Mouse (Mus musculus): ENCODE measurements around the gene Taf15. TPM values are rescaled to one million over a fixed set of nuclear protein-coding genes. Genes with fewer than 3 reads are reported as not detected.

Taf15 gene
- total and polyA plus RNA-seq, 2 experiments from 2014 or later = 9.6 to 18.2 TPM

DNA sequence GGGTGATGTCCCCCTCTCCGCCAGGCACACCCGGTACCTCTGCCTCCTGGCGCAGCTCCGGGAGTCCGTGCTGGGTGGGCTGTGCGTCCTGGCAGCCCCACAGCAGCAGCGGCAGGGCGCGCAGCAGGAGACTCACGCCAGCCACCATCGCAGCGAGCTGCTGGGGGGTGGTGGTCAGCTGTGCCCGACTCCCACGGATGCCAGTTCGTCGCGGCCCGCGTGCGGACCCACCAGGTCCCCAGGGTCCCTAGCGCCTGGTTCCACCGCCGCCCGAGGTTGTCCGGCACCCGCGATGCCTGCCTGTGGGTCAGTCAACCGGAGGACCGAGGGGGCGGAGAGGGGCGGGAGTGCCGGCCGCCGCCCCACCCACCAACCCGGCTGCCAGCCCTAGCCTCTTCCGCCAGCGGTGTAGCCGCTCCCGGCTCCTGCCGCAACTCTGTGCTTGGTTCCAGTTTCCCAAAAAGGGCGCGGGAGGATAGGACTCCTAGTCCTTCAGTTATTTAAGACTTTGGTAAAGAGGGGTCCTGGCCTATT, 10.1 kb upstream of the Taf15 start, which contains the start of gene Mmp28:
Gene Mmp28, minus strand, starts transcription at position 361 of the 534 bp plus-strand sequence.
- H3K27ac ChIP-seq (ENCODE audit: low read depth, low read length) = no peak within 1 kb of the TSS
- peak within 1 kb of the TSS; percentile 63 for H3K4me3 ChIP-seq (ENCODE audit: low read depth, low read length)
- H3K9me3 ChIP-seq (ENCODE audit: low read length) = no peaks in the 10 kb centered on the region
- peak within 1 kb of the TSS; percentile 91 for H3K4me2 ChIP-seq (ENCODE audit: low read depth, low read length, poor library complexity, severe bottlenecking)
- no peaks in the 10 kb centered on the region; the same call in 1 of the 2 replicates for H3K4me1 ChIP-seq (ENCODE audit: insufficient read depth, low read length)
- H3K27me3 ChIP-seq (ENCODE audit: insufficient read depth, low read length) = peaks cover 15% of the 10 kb centered on the region
- ATAC-seq (ENCODE audit: low FRiP score) (no peak), DNase-seq (ENCODE audit: low spot score) (peak; percentile 33)
- under 1% methylated on average over 16 of the region's 42 CpGs for WGBS
- H3K36me3 ChIP-seq (ENCODE audit: insufficient read depth, low read length) = no peaks in the 10 kb centered on the region
- no peak for TF ChIP-seq CTCF (IDR thresholded peaks at IDR 0.05)
- peak within 1 kb of the TSS; percentile 44 for H3K9ac ChIP-seq (replicated peaks; ENCODE audit: low read length, poor library complexity, severe bottlenecking)

DNA sequence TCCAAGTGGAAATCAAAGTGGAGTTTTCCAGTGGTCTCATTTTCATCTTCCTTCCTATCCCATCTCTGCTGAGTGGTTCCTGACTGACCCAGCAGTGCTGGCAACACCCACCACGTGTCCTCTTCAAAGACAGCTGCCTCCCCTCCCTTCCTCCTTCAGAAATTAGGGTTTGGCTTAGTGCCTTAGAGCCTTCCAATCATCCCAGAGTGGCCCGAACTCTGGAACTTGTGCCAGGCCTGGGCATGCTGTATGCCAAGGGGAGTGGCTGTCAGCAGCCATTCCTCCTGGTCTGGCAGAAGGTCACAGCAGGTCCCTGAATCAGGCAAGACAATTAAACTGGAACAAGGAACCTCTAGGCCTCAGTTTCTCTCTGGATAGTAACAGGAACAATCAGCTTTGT, 6.9 kb upstream of the Taf15 start:
- H3K4me3 ChIP-seq (ENCODE audit: low read depth, low read length) = no peak overlapping the region
- H3K36me3 ChIP-seq (ENCODE audit: insufficient read depth, low read length) = no peaks in the 10 kb centered on the region
- no peaks in the 10 kb centered on the region; the same call in 1 of the 2 replicates for H3K4me1 ChIP-seq (ENCODE audit: insufficient read depth, low read length)
- DNase-seq (ENCODE audit: low spot score) (peak; percentile 86), ATAC-seq (ENCODE audit: low FRiP score) (no peak; the same call in 1 of the 2 replicates)
- WGBS = 29% methylated on average over 2 of the region's 2 CpGs
- H3K27ac ChIP-seq (ENCODE audit: low read depth, low read length) = no peak overlapping the region
- H3K9ac ChIP-seq (replicated peaks; ENCODE audit: low read length, poor library complexity, severe bottlenecking) = no peak overlapping the region
- no peaks in the 10 kb centered on the region for H3K9me3 ChIP-seq (ENCODE audit: low read length)
- no peak overlapping the region for H3K4me2 ChIP-seq (ENCODE audit: low read depth, low read length, poor library complexity, severe bottlenecking)
- no peak for TF ChIP-seq CTCF (IDR thresholded peaks at IDR 0.05)
- peaks cover 15% of the 10 kb centered on the region for H3K27me3 ChIP-seq (ENCODE audit: insufficient read depth, low read length)

DNA sequence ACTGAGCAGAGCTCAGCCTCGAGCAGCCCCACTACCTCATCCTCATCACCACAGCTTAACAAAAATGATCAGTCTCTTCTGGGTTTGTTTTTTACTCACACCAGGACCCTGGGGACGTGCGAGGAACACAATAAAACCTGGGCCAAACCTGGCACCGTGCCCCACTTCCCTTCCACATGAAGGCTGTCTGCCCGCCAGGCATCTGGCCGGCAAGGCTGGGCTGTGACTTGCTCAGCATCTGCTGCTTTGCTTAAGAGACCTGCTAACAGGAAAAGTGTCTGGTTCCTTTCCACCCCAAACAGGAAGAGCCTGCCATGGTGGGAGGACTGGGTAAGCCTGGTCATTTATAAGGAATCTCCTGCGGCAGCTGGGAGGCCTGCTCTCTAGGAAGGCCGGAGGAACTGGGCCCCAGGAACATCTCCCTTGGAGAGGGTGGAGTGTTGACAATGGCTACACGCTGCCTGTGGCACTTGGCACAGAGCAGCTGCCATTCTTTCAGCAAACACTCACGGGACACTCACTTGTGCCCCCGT, 5.7 kb upstream of the Taf15 start:
- WGBS = 56% methylated on average over 11 of the region's 11 CpGs
- H3K27me3 ChIP-seq (ENCODE audit: insufficient read depth, low read length) = peaks cover 13% of the 10 kb centered on the region
- H3K36me3 ChIP-seq (ENCODE audit: insufficient read depth, low read length) = no peaks in the 10 kb centered on the region
- H3K4me3 ChIP-seq (ENCODE audit: low read depth, low read length) = no peak overlapping the region
- H3K27ac ChIP-seq (ENCODE audit: low read depth, low read length) = no peak overlapping the region
- H3K9ac ChIP-seq (replicated peaks; ENCODE audit: low read length, poor library complexity, severe bottlenecking) = no peak overlapping the region
- ATAC-seq (ENCODE audit: low FRiP score) = no peak
- peak; percentile 80 for DNase-seq (ENCODE audit: low spot score)
- H3K4me2 ChIP-seq (ENCODE audit: low read depth, low read length, poor library complexity, severe bottlenecking) = no peak overlapping the region
- H3K4me1 ChIP-seq (ENCODE audit: insufficient read depth, low read length) = no peaks in the 10 kb centered on the region; the same call in 1 of the 2 replicates
- TF ChIP-seq CTCF (IDR thresholded peaks at IDR 0.05) = no peak
- H3K9me3 ChIP-seq (ENCODE audit: low read length) = no peaks in the 10 kb centered on the region

DNA sequence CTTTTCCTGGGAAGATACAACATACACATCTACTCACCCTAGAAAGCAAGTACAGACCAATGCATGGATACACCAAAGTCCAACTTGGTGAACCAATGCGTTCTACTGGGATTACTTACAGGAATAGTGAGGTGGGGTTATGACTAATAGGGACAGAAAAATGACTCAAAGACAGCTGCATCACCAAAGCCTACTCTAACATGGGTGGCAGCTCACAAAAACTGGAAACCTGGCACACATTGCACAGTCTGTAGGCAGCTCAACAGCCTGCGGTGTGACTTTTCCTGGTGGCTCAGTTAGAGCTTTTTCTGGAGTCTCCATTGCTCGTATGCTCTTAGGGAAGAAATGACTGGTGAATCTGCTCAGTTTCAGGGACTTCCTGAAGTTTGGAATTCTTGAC, 4.1 kb upstream of the Taf15 start:
- H3K27me3 ChIP-seq (ENCODE audit: insufficient read depth, low read length) = peaks cover 10% of the 10 kb centered on the region
- DNase-seq (ENCODE audit: low spot score) = no peak
- WGBS = 96% methylated on average over 3 of the region's 3 CpGs
- ATAC-seq (ENCODE audit: low FRiP score) = no peak
- H3K36me3 ChIP-seq (ENCODE audit: insufficient read depth, low read length) = no peaks in the 10 kb centered on the region
- H3K4me1 ChIP-seq (ENCODE audit: insufficient read depth, low read length) = no peaks in the 10 kb centered on the region; the same call in 1 of the 2 replicates
- H3K4me3 ChIP-seq (ENCODE audit: low read depth, low read length) = no peak overlapping the region
- no peak overlapping the region for H3K9ac ChIP-seq (replicated peaks; ENCODE audit: low read length, poor library complexity, severe bottlenecking)
- no peak overlapping the region for H3K4me2 ChIP-seq (ENCODE audit: low read depth, low read length, poor library complexity, severe bottlenecking)
- H3K27ac ChIP-seq (ENCODE audit: low read depth, low read length) = no peak overlapping the region
- TF ChIP-seq CTCF (IDR thresholded peaks at IDR 0.05) = no peak
- no peaks in the 10 kb centered on the region for H3K9me3 ChIP-seq (ENCODE audit: low read length)

DNA sequence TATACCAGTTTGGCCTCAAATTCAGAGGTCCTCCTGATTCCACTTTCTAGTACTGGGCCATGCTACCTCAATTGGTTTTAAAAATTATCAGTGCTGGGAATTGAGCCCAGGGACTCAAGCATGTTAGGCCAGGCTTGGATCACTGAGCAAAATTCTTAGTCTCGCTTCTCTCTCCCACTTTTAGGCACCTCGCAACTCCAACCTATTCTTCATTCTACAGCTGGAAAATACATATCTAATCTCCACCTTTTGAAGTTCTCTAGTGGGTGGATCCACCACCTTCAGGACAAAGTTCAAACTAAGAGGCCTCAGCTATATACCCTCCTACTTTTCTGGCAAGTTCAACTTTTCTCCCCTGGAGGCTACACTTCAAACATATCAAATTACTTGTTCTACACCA, 1.1 kb upstream of the Taf15 start:
- H3K27me3 ChIP-seq (ENCODE audit: insufficient read depth, low read length) = no peaks in the 10 kb centered on the region
- ATAC-seq (ENCODE audit: low FRiP score) (no peak), DNase-seq (ENCODE audit: low spot score) (no peak)
- no peak overlapping the region for H3K27ac ChIP-seq (ENCODE audit: low read depth, low read length)
- H3K4me2 ChIP-seq (ENCODE audit: low read depth, low read length, poor library complexity, severe bottlenecking) = peak overlapping the region; percentile 85
- no peaks in the 10 kb centered on the region for H3K36me3 ChIP-seq (ENCODE audit: insufficient read depth, low read length)
- H3K9me3 ChIP-seq (ENCODE audit: low read length) = no peaks in the 10 kb centered on the region
- peaks cover 10% of the 10 kb centered on the region for H3K4me1 ChIP-seq (ENCODE audit: insufficient read depth, low read length)
- no peak overlapping the region for H3K9ac ChIP-seq (replicated peaks; ENCODE audit: low read length, poor library complexity, severe bottlenecking)
- peak overlapping the region; percentile 93; the same call in 1 of the 2 replicates for H3K4me3 ChIP-seq (ENCODE audit: low read depth, low read length)
- TF ChIP-seq CTCF (IDR thresholded peaks at IDR 0.05) = no peak
- WGBS = 81% methylated on average over 2 of the region's 2 CpGs

DNA sequence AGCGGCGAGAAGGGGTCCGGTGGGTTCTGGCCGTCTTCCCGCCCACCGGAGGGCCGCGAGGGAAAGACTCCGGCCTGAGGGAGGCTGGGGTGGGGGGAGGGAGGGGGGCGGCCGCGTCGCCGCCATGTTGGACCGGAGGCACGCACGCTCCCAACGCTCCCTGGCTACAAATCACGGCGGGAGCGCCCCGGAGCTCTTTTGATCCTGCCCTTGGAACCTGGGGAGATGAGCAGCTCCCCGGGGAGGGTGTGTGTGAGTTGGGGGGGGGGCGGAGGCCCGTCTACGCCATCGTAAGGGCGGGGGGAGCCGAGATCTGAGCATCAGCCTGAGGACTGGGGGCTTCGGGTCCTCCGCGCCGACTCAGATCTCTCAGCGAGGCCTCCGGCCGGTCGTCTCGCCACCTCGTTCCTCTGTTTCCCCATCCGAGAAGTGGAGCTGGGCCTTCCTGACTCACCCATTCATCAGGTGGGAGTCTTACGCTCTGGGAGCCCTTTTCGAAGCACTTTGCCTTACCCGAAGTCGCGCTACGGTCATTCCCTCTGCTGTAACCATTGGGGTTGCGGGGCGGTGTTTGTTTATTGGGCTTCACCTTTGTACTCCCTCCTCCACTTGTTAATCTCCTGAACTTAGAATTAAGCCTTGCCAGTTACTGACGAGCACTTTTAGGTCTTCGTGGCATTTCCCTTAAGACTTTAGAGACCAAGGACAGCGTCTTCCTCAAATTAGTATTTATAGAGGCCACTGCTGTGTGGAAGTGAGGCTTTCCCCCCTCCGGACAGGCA, 540 bp downstream of the Taf15 start:
- Histone ChIP-seq H3K27ac (ENCODE audit: low read depth, low read length) (peak overlapping the region; percentile 98), H3K9me3 (ENCODE audit: low read length) (no peaks in the 10 kb centered on the region), H3K36me3 (ENCODE audit: insufficient read depth, low read length) (no peaks in the 10 kb centered on the region), H3K4me1 (ENCODE audit: insufficient read depth, low read length) (peaks cover 10% of the 10 kb centered on the region), H3K4me3 (ENCODE audit: low read depth, low read length) (peak overlapping the region; percentile 93), H3K27me3 (ENCODE audit: insufficient read depth, low read length) (no peaks in the 10 kb centered on the region), H3K9ac (replicated peaks; ENCODE audit: low read length, poor library complexity, severe bottlenecking) (peak overlapping the region; percentile 83), H3K4me2 (ENCODE audit: low read depth, low read length, poor library complexity, severe bottlenecking) (peak overlapping the region; percentile 85)
- TF ChIP-seq CTCF (IDR thresholded peaks at IDR 0.05) = no peak
- peak; percentile 88 for ATAC-seq (ENCODE audit: low FRiP score)
- DNase-seq (ENCODE audit: low spot score) = peak; percentile 63
- WGBS = 1% methylated on average over 46 of the region's 52 CpGs
